Mouse (Mus musculus) kidney, adult 2 months (tissue): ENCODE data around the gene Park7.

Source experiments
- CTCF ChIP-seq: fragments of 200-500 bp; conservative IDR thresholded peaks from 2 replicates; pipeline ENCODE4 v1.5.1; 2011; ENCODE audit warnings: low read depth, mild to moderate bottlenecking, control low read depth, low read length, moderate library complexity, mixed read lengths; ENCODE audit not compliant: insufficient read depth, insufficient read length
- POLR2A ChIP-seq: fragments of 200-500 bp; IDR thresholded peaks from one replicate; pipeline ENCODE4 v1.6.1; 2011; ENCODE audit warnings: low read depth, low read length, control low read depth

GRCm38 (mm10) chr4:150894718-150895501, 19.3 kb downstream of the Park7 start:
- no peak for TF ChIP-seq POLR2A
- no peak for TF ChIP-seq CTCF
